Mouse (Mus musculus): ENCODE data around the gene Brca2.

Brca2 gene

DNA sequence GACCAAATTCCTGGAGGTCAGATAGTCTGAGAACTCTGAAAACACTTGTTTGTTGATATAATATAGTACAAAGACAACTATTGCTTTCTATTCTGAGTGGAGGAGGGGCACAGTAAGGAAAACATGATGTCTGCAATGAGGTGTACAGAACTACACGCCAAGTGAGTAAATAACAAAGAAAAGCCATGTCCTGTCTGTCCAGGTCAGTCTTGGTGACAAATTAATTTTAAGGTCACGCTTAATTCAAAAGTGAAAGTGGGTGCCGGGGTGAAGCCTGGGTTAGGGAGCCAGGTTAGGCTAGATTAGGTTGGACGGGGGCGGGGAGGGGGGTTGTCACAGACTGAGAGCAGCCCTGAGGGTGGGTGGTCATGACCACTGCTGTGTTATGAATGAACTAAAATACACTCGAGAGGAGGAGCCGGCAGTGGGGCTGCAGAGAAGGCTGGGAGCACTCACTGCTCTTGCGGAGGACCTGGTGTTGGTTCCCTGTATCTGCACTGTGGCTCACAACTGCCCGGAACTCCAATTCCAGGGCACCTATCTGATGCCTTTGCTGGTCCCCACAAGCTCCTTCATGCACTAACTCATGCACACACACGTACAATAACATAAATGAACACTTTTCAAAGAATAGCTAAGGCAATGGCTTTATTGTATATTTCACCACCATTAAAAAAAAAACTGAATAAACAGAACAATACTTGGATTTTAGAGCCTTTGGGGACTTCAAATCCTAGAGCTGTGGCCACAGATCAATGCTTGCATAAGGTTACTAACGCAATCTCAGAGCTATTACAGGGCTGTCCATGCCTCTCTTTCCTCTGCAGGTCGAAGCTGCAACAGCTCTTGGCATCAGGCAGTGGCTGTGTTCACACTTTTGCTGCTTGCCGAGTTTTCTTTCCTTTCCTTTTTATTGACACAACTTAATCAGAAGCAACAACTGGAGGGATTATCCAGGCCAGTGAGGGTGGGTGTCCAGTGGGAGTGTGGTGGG, 77.2 kb downstream of the Brca2 start:
- no peak for DNase-seq

DNA sequence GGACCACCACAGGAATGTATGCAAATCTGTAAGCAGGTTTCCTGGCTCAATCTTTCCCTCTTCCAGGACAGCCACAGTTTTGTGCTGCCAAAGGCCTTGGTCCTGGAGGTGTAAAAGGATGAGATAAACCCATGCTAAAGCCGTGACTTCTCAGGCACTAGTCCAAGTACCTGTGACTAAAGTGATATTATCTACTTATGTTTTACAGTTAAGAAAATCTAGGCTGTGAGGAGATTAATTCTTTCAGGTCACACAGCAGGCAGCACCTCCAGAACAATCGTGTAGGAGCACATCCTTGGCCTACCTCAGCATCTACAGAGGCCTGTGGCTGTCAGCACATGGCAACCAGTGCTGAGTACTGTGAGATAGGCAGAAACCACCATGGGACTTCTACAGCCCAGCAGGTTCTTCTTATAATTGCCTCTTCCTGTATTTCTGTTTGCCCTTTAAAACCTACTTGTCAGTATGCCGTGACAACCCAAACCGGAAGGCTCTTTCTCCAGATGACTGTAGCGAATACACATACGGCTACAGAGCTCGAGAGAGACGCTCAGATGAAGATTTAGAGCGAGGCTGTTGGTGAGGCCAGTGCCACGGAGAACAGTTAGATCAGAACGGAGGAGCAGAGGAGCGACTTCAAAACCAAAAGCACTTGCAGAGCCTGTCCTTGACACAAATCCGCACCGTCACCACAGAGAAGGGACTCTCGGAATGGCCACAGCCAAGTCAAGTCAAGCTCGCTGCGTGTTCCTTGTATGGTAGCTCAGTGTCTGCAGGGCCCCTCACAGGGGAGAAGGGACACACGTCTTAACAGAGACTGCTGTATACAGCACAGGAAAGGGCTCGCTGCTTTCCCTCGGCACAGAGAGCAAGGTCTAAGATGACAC, 78.4 kb downstream of the Brca2 start:
- DNase-seq: peak; percentile 94

DNA sequence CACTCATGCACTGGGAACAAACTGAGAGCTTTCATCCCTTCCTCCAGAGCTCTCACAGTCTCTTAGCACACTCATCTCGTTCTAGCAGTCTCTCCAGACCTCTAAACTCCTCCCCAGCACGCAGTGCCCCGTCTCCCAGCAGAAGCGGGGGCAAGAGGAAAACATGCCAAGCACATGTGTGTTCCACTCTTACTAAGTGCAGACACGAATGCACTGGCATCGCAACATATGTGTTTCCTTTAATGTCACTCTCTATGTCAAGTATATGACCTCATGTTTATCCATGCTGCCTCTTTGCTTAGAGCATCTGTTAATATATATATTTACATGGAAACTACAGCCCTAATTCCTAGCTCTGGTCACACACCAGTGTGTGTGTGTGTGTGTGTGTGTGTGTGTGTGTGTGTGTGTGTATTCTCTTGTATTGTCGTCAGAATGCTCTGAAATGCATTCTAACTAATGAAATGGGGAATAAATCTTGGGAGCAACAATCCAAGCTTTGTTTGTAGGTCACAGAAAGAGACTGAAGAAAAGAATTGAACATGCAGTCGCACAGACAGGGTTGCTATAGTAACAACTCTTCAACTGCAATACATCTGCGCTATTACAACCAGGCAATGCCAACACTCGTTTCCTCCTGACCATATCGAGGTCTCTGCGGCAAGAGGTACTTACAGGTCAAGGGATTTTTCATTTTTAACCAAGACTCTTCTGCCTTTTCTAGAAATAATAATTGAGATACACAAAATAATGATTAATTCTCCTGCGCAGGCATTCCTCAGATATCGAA, 79.2 kb downstream of the Brca2 start:
- no peak for DNase-seq

DNA sequence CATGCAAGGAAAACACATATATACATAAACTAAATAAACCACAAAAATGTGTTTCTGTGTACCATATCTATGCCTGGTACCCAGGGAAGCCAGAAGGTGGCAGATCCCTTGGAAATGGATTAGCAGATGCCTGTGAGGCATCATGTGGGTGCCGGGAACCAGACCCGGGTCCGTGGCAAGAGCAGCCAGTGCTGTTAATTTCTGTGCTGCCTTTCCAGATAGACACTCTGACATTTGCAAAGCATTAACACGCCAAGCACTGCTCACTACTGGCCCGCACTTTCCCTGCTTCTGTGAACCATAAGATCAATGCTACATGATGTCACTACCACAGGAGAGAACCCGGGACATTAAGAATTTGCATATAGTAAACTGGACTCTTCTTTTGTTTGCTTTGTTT, 83.7 kb downstream of the Brca2 start:
- peak; percentile 27 for DNase-seq

DNA sequence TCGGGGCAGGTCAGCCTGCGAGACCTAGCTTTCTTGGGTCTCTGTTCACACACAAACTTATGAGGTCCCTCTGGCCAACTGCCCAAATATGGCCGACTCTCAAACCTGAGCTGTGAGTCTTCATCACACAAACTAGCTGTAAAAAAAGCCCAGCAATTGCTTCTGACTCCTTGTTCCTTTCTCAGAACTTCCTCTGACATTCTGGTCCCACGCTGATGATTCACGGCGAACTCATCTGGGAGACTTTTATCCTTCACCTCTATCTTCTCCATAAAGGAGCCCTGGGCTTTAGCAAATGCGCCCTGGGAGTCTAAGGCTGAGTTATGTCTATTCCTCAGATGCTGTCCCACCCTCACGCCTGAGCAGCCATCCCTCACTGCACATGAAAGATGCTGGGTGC, 85.2 kb downstream of the Brca2 start:
- peak; percentile 53 for DNase-seq

DNA sequence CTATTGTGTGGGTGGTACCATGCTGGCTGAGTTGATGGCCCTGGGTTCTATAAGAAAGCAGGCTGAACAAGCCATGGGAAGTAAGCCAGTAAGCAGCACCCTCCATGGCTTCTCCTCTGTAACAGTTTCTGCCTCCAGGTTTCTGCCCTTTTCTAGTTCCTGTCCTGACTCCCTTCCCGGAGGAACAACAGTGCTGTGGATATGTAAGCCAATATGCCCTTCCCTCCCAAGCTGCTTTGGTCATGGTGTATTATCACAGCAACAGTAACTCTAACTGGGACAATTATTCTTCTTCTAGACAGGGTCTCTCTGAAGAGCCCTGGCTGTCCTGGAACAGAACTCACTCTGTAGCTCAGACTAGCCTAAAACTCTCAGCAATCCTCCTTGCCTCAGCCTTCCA, 88.7 kb downstream of the Brca2 start:
- DNase-seq: peak; percentile 82

DNA sequence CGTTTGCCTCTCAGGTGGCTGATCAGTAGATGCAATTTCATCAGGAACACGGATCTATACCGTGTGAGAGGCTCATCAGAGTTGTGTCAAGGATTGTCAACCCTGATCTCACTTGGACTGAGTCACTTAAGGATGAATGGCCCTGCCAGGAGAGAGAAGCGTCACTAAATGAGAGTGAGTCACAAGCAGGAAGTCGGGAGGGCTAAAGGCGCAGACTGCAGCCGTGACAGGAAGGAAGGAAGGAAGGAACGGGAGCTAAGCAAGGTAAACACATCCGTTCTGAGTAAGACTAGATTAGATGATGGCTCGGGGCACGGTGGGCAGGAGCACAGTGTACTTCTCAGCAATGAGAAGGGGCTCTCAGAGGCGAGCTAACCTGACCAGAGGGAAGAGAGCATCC, 89.3 kb downstream of the Brca2 start:
- peak; percentile 89 for DNase-seq

DNA sequence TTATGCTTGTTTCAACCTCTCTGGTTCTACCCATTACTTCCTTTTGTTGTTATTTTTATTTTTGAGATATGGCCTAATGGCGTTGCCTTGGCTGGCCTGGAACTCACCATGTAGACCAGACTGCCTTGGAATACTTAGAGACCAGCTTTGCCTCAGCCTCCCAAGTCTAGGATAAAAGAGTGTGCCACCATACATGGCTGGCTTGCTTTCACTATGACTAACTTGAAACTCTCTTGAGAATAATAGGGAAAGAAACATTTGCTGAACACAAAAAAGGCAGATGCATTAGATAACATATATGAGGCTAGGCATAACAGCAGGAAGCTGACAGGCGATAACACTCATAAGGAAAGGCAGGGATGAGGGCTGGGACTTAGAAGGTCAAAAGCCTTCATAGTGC, 91.6 kb downstream of the Brca2 start:
- DNase-seq: peak; percentile 17

DNA sequence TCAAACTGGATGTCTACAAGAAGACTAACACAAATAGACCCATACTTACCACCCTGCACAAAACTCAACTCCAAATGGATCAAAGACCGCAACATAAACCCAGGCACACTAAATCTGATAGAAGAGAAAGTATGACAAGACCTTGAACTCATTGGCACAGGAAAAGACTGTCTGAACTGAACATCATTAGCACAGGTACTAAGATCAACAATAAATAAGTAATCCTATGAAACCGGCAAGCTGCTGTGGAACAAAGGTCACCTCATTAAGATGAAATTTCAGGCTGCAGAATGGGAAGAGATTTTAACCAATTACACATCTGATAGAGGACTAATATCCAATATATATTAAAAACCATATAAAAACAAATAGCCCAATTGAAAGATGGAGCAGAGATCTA, 93.8 kb downstream of the Brca2 start:
- DNase-seq: peak; percentile 16

DNA sequence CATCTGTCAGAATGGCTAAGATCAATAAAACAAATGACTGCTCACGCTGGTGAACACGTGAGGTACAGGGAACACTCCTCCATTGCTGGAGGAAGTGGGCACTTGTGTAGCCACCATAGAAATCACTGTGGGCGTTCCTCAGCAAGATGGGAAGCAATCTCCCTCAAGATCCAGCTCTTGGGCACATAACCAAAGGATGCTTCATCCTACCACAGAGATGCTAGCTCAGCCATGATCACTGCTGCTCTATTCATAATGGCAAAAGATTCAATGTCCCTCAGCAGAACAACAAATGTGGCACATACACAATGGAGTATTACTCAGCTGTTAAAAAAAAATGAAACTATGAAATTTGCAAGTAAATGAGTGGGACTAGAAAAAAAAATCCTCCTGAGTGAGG, 94.3 kb downstream of the Brca2 start:
- peak; percentile 67 for DNase-seq

DNA sequence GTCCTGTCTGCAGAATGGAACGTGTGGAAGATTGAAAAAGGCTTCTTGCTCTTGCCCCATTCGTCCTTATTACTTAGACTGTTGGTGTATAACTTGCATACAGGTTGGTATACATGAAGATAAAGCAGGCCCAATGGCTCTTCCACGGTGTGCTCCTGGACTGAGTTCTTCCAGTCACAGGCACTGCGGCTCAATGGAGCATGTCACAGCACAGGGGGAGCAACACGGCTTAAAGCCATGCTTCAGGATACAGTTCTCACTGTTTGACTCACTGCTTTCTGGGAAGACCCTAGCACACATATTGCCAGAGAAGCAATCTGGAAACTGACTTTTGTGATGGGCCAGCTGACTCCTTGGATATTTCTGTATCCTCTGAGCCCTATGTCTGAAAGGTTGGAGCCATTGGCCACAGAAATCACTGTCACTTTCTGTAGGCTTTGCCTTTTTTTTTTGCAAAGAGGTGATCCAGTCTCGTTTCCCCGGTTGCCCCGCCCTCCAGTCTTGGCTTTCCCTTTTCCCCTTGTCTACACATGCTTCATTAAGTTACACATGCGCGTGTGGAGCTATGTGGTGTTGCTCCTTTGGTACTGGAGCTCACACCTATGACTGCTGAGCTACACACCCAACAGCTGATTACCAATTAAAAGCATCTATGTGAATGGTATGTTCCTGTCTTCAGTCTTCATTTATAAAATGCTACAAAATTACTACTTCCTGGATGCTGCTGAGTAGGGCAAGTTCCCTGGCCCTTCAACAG, 96.3 kb downstream of the Brca2 start:
- peak; percentile 36 for DNase-seq

Measured in heart, adult 11 months (tissue).